Comparison of ENCODE assay signal across 27 mouse cellular contexts in the genomic region with DNA sequence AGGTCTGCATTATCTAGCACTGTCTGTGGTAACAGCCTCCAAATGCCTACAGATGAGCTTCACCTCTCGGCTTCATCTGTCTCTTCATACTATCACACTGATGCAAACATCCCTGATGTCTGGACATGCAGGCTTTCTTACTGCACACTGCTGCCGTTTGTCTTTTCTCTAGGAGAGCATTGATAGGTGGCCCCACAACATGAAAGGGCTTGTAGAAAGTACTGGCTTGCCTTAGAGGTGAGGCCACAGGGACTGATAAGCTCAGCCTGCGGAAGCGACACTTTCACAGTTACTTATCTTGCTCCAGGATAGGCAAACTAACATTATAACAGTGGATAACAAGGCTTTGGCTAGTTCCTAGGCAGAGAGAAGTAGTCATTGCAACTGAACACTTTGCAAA. TPM values are rescaled to one million over a fixed set of nuclear protein-coding genes. Genes with fewer than 3 reads are reported as not detected.
DNase-seq lines count a peak whose midpoint lies in the region; ATAC-seq and TF ChIP-seq lines count a peak whose summit lies in the region.
"Had no signal": no experiment of that assay in that cellular context is flagged by ENCODE, and none has a peak within 500 bp of the region (broad histone marks: within the 10 kb centered on the region; RNA-seq: fewer than 3 reads in every experiment).

No protein-coding gene starts in this region.

- peak; percentile 90 for ATAC-seq in liver, embryonic 16.5 days (ENCODE audit: low read depth)
- ATAC-seq: forebrain, embryonic 14.5 days; hindbrain, postnatal 0 days; intestine, postnatal 0 days; lung, postnatal 0 days; midbrain, embryonic 15.5 days had no signal

- peak overlapping the region; percentile 49 for H3K27ac ChIP-seq in liver, embryonic 16.5 days (ENCODE audit: low read length)
- H3K27ac ChIP-seq in cerebellum, adult 2 months (ENCODE audit: insufficient read depth, low read length), result no peak overlapping the region
- H3K27ac ChIP-seq: embryonic facial prominence, embryonic 12.5 days; gastrocnemius, adult 2 months; hindbrain, postnatal 0 days; kidney, postnatal 0 days; left cerebral cortex, adult 2 months; limb, embryonic 15.5 days; midbrain, embryonic 15.5 days; neural tube, embryonic 12.5 days had no signal

- no peaks in the 10 kb centered on the region for H3K36me3 ChIP-seq in liver, embryonic 16.5 days (ENCODE audit: control insufficient read depth, insufficient read depth)
- H3K36me3 ChIP-seq: embryonic facial prominence, embryonic 12.5 days; limb, embryonic 15.5 days; midbrain, embryonic 15.5 days; neural tube, embryonic 12.5 days had no signal

- no peak overlapping the region for H3K4me3 ChIP-seq in liver, embryonic 16.5 days (ENCODE audit: low read depth, low read length)
- no peak overlapping the region for H3K4me3 ChIP-seq in cerebellum, adult 2 months (replicated peaks; ENCODE audit: insufficient read depth, low read depth, low read length)
- H3K4me3 ChIP-seq: embryonic facial prominence, embryonic 12.5 days; erythroblast, embryonic 14.5 days; gastrocnemius, adult 2 months; left cerebral cortex, adult 2 months; limb, embryonic 15.5 days; midbrain, embryonic 15.5 days; neural tube, embryonic 12.5 days had no signal

- peaks cover 10% of the 10 kb centered on the region; the same call in 1 of the 2 replicates for H3K4me1 ChIP-seq in liver, embryonic 16.5 days (ENCODE audit: control insufficient read depth, low read depth, low read length)
- no peaks in the 10 kb centered on the region for H3K4me1 ChIP-seq in cerebellum, adult 2 months (ENCODE audit: control insufficient read depth, insufficient read depth, low read length)
- H3K4me1 ChIP-seq: embryonic facial prominence, embryonic 12.5 days; limb, embryonic 15.5 days; midbrain, embryonic 15.5 days; neural tube, embryonic 12.5 days had no signal

- DNase-seq in c-Kit-positive CD71-positive TER-119-positive erythroid progenitor cells, embryonic 14.5 days (ENCODE audit: low spot score), result peak; percentile 48
- DNase-seq in liver, result peak; percentile 65
- no peak for DNase-seq in cerebellum, adult 2 months
- no peak for DNase-seq in lung, postnatal 4 days
- DNase-seq in right cerebral cortex, adult 2 months (ENCODE audit: low spot score in 2 of 2), result no peak
- DNase-seq in thymus, postnatal 36 days, result no peak
- DNase-seq: adrenal gland, postnatal 25 days; cerebellum, adult 11 months; cerebellum, postnatal 14 days; gastrocnemius, adult 2 months; thymus, adult 18-20 months; thymus, postnatal 4 days had no signal

- H3K9me3 ChIP-seq in liver, embryonic 16.5 days (replicated peaks; ENCODE audit: control insufficient read depth, low read length), result no peaks in the 10 kb centered on the region
- H3K9me3 ChIP-seq: embryonic facial prominence, embryonic 12.5 days; limb, embryonic 15.5 days; midbrain, embryonic 15.5 days; neural tube, embryonic 12.5 days had no signal

- TF ChIP-seq POLR2A in cerebellum, adult 2 months (IDR thresholded peaks at IDR 0.05; ENCODE audit: borderline replicate concordance, insufficient read depth, low read length), result no peak

- 13% methylated on average over 4 of the region's 4 CpGs for WGBS in liver, embryonic 16.5 days (ENCODE audit: insufficient replicate concordance)
- 88% methylated on average over 4 of the region's 4 CpGs for WGBS in cerebellum, adult 2 months

- no peak for TF ChIP-seq CTCF in cerebellum, adult 2 months (IDR thresholded peaks at IDR 0.05; ENCODE audit: borderline replicate concordance, insufficient read depth, low read depth, low read length)

- H3K4me2 ChIP-seq in liver, embryonic 16.5 days (ENCODE audit: low read depth, low read length), result no peak overlapping the region
- H3K4me2 ChIP-seq: embryonic facial prominence, embryonic 12.5 days; heart, embryonic 11.5 days; limb, embryonic 15.5 days; midbrain, embryonic 15.5 days; neural tube, embryonic 12.5 days had no signal

- no peak overlapping the region for H3K9ac ChIP-seq in liver, embryonic 16.5 days (ENCODE audit: low read depth, low read length)
- H3K9ac ChIP-seq: embryonic facial prominence, embryonic 12.5 days; limb, embryonic 15.5 days; midbrain, embryonic 15.5 days; neural tube, embryonic 12.5 days had no signal

- H3K27me3 ChIP-seq in liver, embryonic 16.5 days (ENCODE audit: control insufficient read depth, insufficient read depth, low read depth, low read length), result no peaks in the 10 kb centered on the region
- H3K27me3 ChIP-seq in cerebellum, adult 2 months (ENCODE audit: control insufficient read depth, insufficient read depth, low read length), result no peaks in the 10 kb centered on the region
- H3K27me3 ChIP-seq: embryonic facial prominence, embryonic 12.5 days; limb, embryonic 15.5 days; midbrain, embryonic 15.5 days; neural tube, embryonic 12.5 days had no signal

RNA-seq across cellular contexts. Expression of a gene that starts 50.2 kb away (rescaled TPM):
- polyA plus RNA-seq in liver, embryonic 16.5 days (2015; fragmentation: Nextera tagmentation; extraction: Ambion mirVana), result 0.08 and 0.11 TPM in 2 replicates
- 0.23 and 0.25 TPM in 2 replicates for polyA plus RNA-seq in cerebellum, adult 2 months (2012; rRNA removed)
- polyA plus RNA-seq: C2C12; embryonic facial prominence, embryonic 12.5 days; erythroblast, embryonic 14.5 days; spleen, adult 2 months had no signal

Comparison
In these comparisons a context has a peak if more than half of its experiments do, and no peak if none do; other contexts are left out.
1. DNase-seq: peak in c-Kit-positive CD71-positive TER-119-positive erythroid progenitor cells, embryonic 14.5 days (single experiment) and liver (single experiment); none in cerebellum, adult 2 months (0 of 2), lung, postnatal 4 days (0 of 2), right cerebral cortex, adult 2 months (0 of 2) and thymus, postnatal 36 days (0 of 2).